Mouse (Mus musculus) heart, embryonic 11.5 days (tissue): ENCODE measurements around the gene Tesc. TPM values are rescaled to one million over a fixed set of nuclear protein-coding genes. Genes with fewer than 3 reads are reported as not detected.

Experiments
- ATAC-seq: fragments of 200-750 bp; cut with Nextera tagmentation; replicated peaks from 2 replicates; pipeline ENCODE4 v1.8.0; 2017; ENCODE audit warnings: moderate library complexity; ENCODE audit not compliant: insufficient number of reproducible peaks, low FRiP score, low TSS enrichment
- H3K27ac ChIP-seq: fragments of 300-500 bp; sonication (generic); 2 replicates; pipeline ENCODE4 v1.5.1; 2014; ENCODE audit warnings: mild to moderate bottlenecking, low read depth, low read length
- H3K27me3 ChIP-seq: fragments of 300-500 bp; sonication (generic); 2 replicates; pipeline ENCODE4 v1.6.1; 2014; ENCODE audit warnings: mild to moderate bottlenecking, low read length, mixed read lengths; ENCODE audit not compliant: control insufficient read depth, insufficient read depth
- H3K36me3 ChIP-seq: fragments of 300-500 bp; sonication (generic); 2 replicates; pipeline ENCODE4 v1.6.1; 2014; ENCODE audit warnings: mild to moderate bottlenecking, low read length, moderate library complexity, mixed read lengths; ENCODE audit not compliant: control insufficient read depth, insufficient read depth
- H3K4me1 ChIP-seq: fragments of 300-500 bp; sonication (generic); 2 replicates; pipeline ENCODE4 v1.6.1; 2014; ENCODE audit warnings: low read length; ENCODE audit not compliant: control insufficient read depth, insufficient read depth
- H3K4me2 ChIP-seq: fragments of 300-500 bp; sonication (generic); 2 replicates; pipeline ENCODE4 v1.6.1; 2014; ENCODE audit warnings: mild to moderate bottlenecking, moderate library complexity
- H3K4me3 ChIP-seq: fragments of 300-500 bp; sonication (generic); 2 replicates; pipeline ENCODE4 v1.5.1; 2014; ENCODE audit warnings: low read depth, low read length
- H3K9ac ChIP-seq: fragments of 300-500 bp; sonication (generic); 2 replicates; pipeline ENCODE4 v1.6.1; 2014; ENCODE audit warnings: mild to moderate bottlenecking, low read depth, low read length, moderate library complexity
- H3K9me3 ChIP-seq: fragments of 300-500 bp; sonication (generic); replicated peaks from 2 replicates; pipeline ENCODE4 v1.6.1; 2016; ENCODE audit warnings: low read length; ENCODE audit not compliant: control insufficient read depth
- WGBS: fragments of 180-500 bp; shearing (Covaris S2); extraction: QIAGEN DNeasy Blood & Tissue Kit; methylation state at CpG from one replicate; pipeline ENCODE4 v1.1.7; 2014; ENCODE audit not compliant: insufficient replicate concordance; 5-methylcytosine and 5-hydroxymethylcytosine counted together
- polyA plus RNA-seq: library from polyadenylated mRNA; unstranded; fragments of >200 nt; fragmentation: Nextera tagmentation; extraction: Ambion mirVana; gene quantifications from 2 replicates; pipeline ENCODE4 v1.2.1, GENCODE M21; 2014

Gene Tesc
- polyA plus RNA-seq, 1 experiment from 2014 or later: 17.9 TPM

DNA sequence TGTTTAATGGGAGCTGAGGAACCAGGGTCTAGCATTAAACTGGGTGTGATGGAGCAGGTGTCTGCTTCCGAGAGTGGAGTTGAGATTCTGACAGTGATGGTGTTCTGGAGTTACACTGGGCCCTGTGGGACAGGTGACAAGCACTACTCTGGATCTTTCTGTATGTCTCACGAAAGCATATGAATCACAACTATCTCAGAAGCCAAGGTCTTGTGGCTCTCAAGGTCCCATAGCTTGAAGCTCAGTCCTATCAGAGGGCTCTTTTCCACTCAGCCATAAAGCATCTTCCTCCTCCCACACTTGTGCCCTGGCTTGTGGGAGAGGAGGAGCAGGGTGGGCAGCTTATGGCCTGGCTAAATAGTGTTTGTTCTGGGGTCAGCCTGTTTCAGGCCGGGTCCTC lies 36.6 kb upstream of the Tesc start:
- H3K9me3 ChIP-seq: no peaks in the 10 kb centered on the region

DNA sequence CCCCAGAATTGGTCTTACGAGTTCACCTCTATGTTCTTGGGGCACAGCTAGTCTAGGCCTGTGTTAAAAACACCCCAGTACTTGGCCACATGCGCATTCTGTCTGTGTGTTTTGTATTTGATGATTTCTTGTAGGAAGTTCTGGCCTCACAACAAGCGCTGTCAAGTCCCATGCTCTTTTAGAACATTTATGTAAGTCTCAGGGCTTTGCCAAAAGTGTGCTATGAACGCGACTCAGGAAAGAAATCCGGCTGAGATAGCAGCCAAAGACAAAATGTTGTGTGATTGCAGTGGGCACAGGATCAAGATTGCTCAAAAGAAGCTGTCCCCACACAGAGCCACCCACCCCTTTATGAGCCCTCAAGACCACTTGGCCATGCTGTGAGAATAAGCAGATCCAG lies 34.0 kb upstream of the Tesc start:
- Histone ChIP-seq H3K4me2 (no peak overlapping the region), H3K4me1 (peaks cover 14% of the 10 kb centered on the region), H3K27ac (no peak overlapping the region), H3K9ac (no peak overlapping the region), H3K27me3 (no peaks in the 10 kb centered on the region), H3K36me3 (peaks cover 25% of the 10 kb centered on the region), H3K4me3 (no peak overlapping the region), H3K9me3 (no peaks in the 10 kb centered on the region)
- no peak for ATAC-seq
- 90% methylated on average over 6 of the region's 6 CpGs for WGBS

More for the DNA sequence above, 36.6 kb upstream of the Tesc start:
- no peak for ATAC-seq
- Histone ChIP-seq H3K36me3 (peaks cover 28% of the 10 kb centered on the region), H3K4me2 (no peak overlapping the region), H3K4me3 (no peak overlapping the region), H3K27ac (no peak overlapping the region), H3K27me3 (no peaks in the 10 kb centered on the region), H3K4me1 (no peaks in the 10 kb centered on the region), H3K9ac (no peak overlapping the region)
- WGBS: 79% methylated on average over 3 of the region's 3 CpGs

DNA sequence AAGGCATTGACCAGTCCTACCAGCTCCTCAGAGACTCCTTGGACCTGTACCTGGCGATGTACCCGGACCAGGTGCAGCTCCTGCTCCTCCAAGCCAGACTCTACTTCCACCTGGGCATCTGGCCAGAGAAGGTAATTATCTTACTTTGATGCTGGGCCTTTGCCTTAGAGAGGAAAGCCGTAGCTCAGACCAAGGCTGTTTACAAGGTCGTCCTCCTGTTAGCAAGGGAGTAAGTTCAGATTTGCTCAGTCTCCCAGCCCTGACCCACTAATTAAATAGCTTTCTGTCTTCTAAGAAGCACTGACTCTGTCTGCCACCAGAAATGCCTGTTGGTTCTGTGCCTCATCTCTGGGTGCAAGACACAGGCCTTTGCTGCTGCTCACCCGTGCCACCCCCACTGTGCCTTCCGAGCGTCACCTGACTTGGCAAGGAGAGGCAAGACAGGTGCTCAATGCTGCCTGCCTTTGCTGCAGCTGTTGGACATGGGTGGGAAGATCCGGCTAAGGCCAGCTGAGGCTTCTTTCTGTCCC lies 32.1 kb upstream of the Tesc start:
- no peak overlapping the region for H3K4me3 ChIP-seq
- H3K4me2 ChIP-seq: no peak overlapping the region
- H3K9me3 ChIP-seq: no peaks in the 10 kb centered on the region
- H3K4me1 ChIP-seq: peaks cover 14% of the 10 kb centered on the region
- H3K27ac ChIP-seq: no peak overlapping the region
- H3K27me3 ChIP-seq: no peaks in the 10 kb centered on the region
- H3K9ac ChIP-seq: no peak overlapping the region
- WGBS: 87% methylated on average over 8 of the region's 8 CpGs
- ATAC-seq: no peak
- H3K36me3 ChIP-seq: peaks cover 30% of the 10 kb centered on the region

DNA sequence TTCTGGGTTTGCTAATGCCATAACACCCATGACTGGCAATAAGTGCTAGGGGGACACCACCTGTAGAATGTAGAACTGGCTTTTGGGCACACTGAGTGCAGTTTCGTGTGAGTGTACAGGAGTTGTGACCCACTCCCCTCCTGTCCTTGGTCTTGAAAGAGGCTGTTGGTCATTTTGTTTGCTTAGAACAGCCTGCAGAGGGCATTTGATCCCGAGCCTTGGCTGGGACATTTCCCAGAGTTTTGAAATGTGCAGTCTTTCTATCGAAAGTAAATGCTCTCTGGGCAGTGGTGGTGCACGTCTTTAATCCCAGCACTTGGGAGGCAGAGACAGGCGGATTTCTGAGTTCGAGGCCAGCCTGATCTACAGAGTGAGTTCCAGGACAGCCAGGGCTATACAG lies 31.6 kb upstream of the Tesc start:
- Histone ChIP-seq H3K4me3 (no peak overlapping the region), H3K4me2 (no peak overlapping the region), H3K9ac (no peak overlapping the region), H3K9me3 (no peaks in the 10 kb centered on the region), H3K36me3 (peaks cover 34% of the 10 kb centered on the region), H3K27ac (no peak overlapping the region), H3K4me1 (peaks cover 14% of the 10 kb centered on the region), H3K27me3 (no peaks in the 10 kb centered on the region)
- WGBS: 80% methylated on average over 6 of the region's 6 CpGs
- ATAC-seq: no peak

DNA sequence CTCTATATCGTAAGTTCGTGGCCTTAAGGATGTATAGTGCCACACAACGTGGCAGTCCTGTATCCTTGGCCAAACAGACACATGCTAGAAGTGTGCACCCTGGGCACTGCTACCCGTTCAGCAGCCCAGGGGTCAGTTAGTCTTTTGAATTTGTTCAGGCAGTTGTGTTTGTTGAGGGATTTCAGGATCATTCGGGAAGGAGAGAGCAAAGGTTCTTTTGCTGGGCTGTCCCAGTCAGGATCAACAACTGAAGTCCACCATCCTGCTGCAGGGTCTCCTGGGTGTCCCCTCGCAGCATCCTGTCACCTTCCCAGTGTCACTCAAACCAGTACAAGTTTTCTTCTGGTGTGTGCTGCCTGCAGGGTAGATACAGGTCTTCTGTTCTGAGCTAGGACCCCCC lies 31.0 kb upstream of the Tesc start:
- Histone ChIP-seq H3K4me1 (peaks cover 14% of the 10 kb centered on the region), H3K4me2 (no peak overlapping the region), H3K27me3 (no peaks in the 10 kb centered on the region), H3K9me3 (no peaks in the 10 kb centered on the region), H3K36me3 (peaks cover 35% of the 10 kb centered on the region), H3K4me3 (no peak overlapping the region), H3K9ac (no peak overlapping the region), H3K27ac (no peak overlapping the region)
- ATAC-seq: no peak
- 83% methylated on average over 6 of the region's 6 CpGs for WGBS

DNA sequence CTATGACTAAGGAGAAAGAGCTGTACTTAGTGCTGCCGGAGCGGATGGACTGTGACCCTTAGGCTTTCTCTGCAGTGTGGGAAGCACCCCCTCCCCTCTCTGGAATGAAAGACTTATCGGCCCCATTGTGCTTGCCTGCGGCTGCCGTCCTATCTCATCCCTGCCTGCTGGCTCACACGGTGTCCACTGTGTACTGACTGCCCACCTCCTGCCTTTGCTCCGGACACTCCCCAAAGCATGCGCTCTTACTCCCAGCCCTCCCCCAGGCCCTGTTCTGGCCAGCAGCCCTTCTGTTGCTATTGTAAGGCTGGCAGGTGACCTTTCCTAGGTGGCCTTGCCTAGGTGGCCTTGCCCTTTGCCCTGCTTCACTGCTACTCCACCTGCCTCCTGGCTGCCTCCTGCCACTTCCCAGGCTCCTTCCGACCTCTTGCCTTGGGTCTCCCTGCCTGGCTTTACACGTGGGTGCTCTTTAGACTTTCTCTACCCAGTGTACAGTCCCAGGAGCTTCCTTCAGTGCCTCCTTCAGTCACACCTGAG lies 30.0 kb upstream of the Tesc start:
- H3K36me3 ChIP-seq: peaks cover 34% of the 10 kb centered on the region
- ATAC-seq: peak; percentile 44; the same call in 1 of the 2 replicates

DNA sequence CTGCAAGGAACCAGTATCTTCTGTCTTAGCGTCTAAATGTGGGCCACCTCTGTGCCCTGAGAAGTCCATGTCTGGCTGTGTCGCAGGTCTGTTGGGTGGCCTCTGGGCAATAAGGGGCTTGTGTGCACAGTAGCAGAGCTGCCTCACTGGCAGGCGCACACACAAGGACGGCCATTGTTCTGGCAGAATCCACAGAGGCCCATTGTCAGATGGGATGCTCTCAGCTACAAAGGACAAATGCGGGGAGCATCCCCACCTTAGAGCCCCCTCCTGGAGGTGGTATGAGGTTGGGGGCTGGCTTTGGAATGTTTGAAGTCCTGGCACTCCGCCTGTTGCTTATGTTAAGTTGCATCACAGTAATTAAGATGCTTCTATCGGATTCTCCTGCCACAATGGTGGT lies 28.5 kb upstream of the Tesc start:
- Histone ChIP-seq H3K27me3 (no peaks in the 10 kb centered on the region), H3K4me2 (no peak overlapping the region), H3K36me3 (peaks cover 40% of the 10 kb centered on the region), H3K9me3 (no peaks in the 10 kb centered on the region), H3K4me3 (no peak overlapping the region), H3K27ac (no peak overlapping the region), H3K4me1 (peaks cover 14% of the 10 kb centered on the region), H3K9ac (no peak overlapping the region)
- ATAC-seq: no peak
- WGBS: 81% methylated on average over 7 of the region's 7 CpGs

More for the DNA sequence above, 30.0 kb upstream of the Tesc start:
- Histone ChIP-seq H3K27me3 (no peaks in the 10 kb centered on the region), H3K4me3 (no peak overlapping the region), H3K27ac (no peak overlapping the region), H3K4me2 (no peak overlapping the region), H3K9ac (peak overlapping the region; percentile 44; the same call in 1 of the 2 replicates), H3K9me3 (no peaks in the 10 kb centered on the region), H3K4me1 (peaks cover 14% of the 10 kb centered on the region)
- 32% methylated on average over 10 of the region's 10 CpGs for WGBS

DNA sequence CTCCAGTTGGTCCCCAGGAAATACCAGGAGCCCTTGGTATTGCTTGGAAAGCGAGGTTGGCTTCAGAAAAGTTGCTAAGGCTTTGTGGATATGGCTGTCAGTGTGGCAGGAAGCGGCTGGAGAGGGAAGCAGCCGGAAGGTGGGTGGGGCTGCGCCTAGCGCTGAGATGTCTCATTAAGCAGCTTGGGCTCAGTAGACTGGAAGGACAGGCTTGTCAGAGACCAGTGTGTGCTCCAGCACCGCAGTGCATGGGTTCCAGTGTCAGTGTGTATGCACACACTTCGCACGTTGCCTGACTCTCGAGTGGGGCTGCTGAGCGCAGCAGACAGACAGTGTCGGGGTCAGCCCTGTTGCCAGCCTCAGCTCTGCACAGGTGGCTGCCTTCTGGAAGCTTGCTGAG lies 28.0 kb upstream of the Tesc start:
- ATAC-seq: no peak
- no peaks in the 10 kb centered on the region for H3K9me3 ChIP-seq
- H3K27ac ChIP-seq: no peak overlapping the region
- no peaks in the 10 kb centered on the region for H3K27me3 ChIP-seq
- H3K36me3 ChIP-seq: peaks cover 38% of the 10 kb centered on the region
- H3K4me2 ChIP-seq: no peak overlapping the region
- no peak overlapping the region for H3K4me3 ChIP-seq
- 80% methylated on average over 11 of the region's 11 CpGs for WGBS
- peaks cover 14% of the 10 kb centered on the region for H3K4me1 ChIP-seq
- no peak overlapping the region for H3K9ac ChIP-seq

DNA sequence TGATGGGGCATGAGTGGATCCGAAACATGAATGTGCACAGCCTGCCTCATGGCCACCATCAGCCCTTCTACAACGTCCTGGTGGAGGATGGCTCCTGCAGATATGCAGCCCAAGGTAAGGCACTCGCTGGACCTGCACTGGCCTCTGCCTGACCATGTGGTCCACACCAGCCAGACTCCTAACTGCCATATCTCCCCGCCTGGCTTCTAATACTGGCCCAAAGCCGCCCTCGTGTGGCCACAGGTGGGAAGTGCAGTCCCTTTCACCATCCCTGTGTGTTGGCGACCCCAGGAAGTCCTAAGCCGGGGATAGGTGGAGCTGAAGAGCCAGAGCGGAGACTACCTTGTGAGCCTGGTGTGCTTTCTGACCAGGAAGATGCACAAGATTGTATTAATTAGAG lies 25.5 kb upstream of the Tesc start:
- Histone ChIP-seq H3K9ac (no peak overlapping the region), H3K27ac (no peak overlapping the region), H3K36me3 (peaks cover 34% of the 10 kb centered on the region), H3K4me2 (no peak overlapping the region), H3K9me3 (no peaks in the 10 kb centered on the region), H3K27me3 (no peaks in the 10 kb centered on the region), H3K4me1 (peaks cover 11% of the 10 kb centered on the region), H3K4me3 (no peak overlapping the region)
- 44% methylated on average over 9 of the region's 9 CpGs for WGBS
- no peak for ATAC-seq
